Mouse (Mus musculus) left cerebral cortex, adult 6 months (tissue): ENCODE data around the gene Gtpbp1. TPM values are rescaled to one million over a fixed set of nuclear protein-coding genes. Genes with fewer than 3 reads are reported as not detected.

Experiments used
- long read RNA-seq, 2 experiments: library from polyadenylated mRNA; unstranded; transcript quantifications; one replicate each; pipeline ENCODE4 v2.0.0; 2019 to 2020
- polyA plus RNA-seq: library from polyadenylated mRNA; unstranded; fragments of <200 nt; fragmentation: Nextera tagmentation; gene quantifications from 2 replicates; pipeline ENCODE4 v1.2.3, GENCODE M21; 2021

The Gtpbp1 gene
- 10.1 and 14.0 TPM in 2 replicates for polyA plus RNA-seq
- long read RNA-seq, experiment 1, partial matches to known transcripts = 8 of 14 reads
- long read RNA-seq, experiment 1, other reads (novel, unspliced or antisense) = 3 of 14 reads
- long read RNA-seq, experiment 2, partial matches to known transcripts = 11 of 15 reads
- long read RNA-seq, experiment 2, other reads (novel, unspliced or antisense) = 1 of 15 reads

DNA sequence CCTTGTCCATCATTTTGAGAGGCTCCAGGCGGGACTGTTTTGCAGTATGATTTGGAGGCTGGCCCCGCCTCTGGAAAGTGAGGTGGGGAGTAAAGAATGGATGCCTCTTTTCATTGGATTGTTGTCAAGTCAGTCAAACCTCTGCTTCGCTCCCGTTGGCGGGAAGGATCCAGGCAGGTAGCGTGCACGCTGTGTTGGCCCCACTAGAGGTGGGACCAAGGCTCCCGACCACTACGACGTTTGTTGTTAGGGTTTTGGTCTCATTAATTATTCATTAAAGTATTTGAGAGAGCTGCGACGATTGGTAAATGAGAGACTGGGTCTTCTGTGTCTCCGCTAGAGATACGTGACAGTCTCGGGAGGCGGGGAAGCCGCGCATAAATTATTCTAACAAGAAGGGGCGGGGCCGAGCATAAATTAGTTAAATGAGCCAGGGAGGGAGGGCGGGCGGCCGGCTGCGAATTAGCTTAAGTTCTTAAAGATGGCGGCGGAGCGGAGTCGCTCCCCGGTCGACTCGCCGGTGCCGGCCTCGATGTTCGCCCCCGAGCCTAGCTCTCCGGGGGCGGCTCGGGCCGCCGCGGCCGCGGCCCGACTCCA lies at the start of gene Gtpbp1:
Gene Gtpbp1, plus strand, starts transcription at position 420 of the 597 bp plus-strand sequence.

DNA sequence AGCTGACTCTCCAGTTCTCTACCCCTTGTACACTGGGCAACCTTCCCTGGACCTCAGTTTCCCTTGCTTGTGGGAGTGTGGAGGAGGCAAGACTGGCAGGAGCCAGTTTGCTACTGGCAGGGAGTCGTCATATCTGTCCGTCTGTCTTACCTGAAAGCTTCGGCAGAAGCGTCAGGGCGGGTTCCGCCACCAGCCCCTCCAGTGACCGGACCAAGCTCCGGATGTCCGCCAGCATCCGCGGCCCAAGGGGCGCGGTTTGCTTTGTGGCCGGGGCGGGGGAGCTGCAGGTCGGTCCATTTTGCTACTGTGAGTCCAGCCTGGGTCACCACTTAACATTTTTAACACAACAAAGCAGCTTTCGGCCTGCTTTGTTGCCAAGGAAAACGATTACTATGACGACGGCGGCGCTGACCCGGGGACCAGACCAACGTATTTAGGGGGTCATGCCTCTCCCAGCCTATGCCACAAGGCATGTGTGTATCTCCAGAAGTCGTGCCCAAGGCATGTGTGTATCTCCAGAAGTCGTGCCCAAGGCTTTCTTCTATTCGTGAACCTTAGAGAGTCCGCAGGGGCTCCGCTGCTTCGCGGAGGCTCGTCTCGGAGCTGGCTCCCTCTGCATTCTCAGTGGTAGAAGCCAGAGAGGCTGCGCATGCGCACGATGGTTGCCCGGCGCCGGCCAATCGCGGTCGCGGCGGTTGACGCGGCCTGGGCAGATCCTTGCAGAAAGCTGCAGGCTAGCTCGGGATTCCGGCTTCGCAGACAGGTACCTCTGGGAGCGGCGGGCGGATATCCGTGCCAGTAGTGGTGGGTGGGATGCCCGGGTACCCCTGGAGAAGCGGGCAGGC lies 31.9 kb upstream of the Gtpbp1 start, which contains the start of the genes Fam227a and Cby1:
Gene Fam227a, minus strand, starts transcription at position 426 of the 845 bp plus-strand sequence.
Gene Cby1, plus strand, starts transcription at position 669 of the 845 bp plus-strand sequence.

GRCm38 (mm10) chr15:79670249-79670971 lies 20.2 kb upstream of the Gtpbp1 start, which contains the start of gene Tomm22:
Gene Tomm22, plus strand, starts transcription at chr15:79670861.

GRCm38 (mm10) chr15:79687646-79688267 lies 2.9 kb upstream of the Gtpbp1 start, which contains the start of gene Josd1:
Gene Josd1, minus strand, starts transcription at chr15:79687919.

GRCm38 (mm10) chr15:79741921-79742705 lies 51.5 kb downstream of the Gtpbp1 start, which contains the start of gene Sun2:
Gene Sun2, minus strand, starts transcription at chr15:79742536.

Other genes with a start within 250 kb of the Gtpbp1 start
- gene Csnk1e, start 235.3 kb upstream of the Gtpbp1 start, polyA plus RNA-seq = 31.5 and 64.5 TPM in 2 replicates
- gene Kcnj4, start 185.6 kb upstream of the Gtpbp1 start, polyA plus RNA-seq = 6.1 and 10.7 TPM in 2 replicates
- 1.2 and 1.5 TPM in 2 replicates for gene Kdelr3, start 174.4 kb upstream of the Gtpbp1 start, polyA plus RNA-seq
- 10.6 and 17.0 TPM in 2 replicates for gene Ddx17, start 144.1 kb upstream of the Gtpbp1 start, polyA plus RNA-seq
- gene Dmc1, start 85.7 kb upstream of the Gtpbp1 start, polyA plus RNA-seq = 0.06 TPM in 1 of 2 replicates, not detected in the other
- 0.44 and 0.55 TPM in 2 replicates for gene Fam227a, start 31.9 kb upstream of the Gtpbp1 start, polyA plus RNA-seq
- gene Cby1, start 31.6 kb upstream of the Gtpbp1 start, polyA plus RNA-seq = 75.7 and 77.3 TPM in 2 replicates
- gene Tomm22, start 20.0 kb upstream of the Gtpbp1 start, polyA plus RNA-seq = 175 and 186 TPM in 2 replicates
- 6.9 and 13.9 TPM in 2 replicates for gene Josd1, start 2.9 kb upstream of the Gtpbp1 start, polyA plus RNA-seq
- gene Sun2, start 51.7 kb downstream of the Gtpbp1 start, polyA plus RNA-seq = 9.8 and 17.3 TPM in 2 replicates
- 102 and 105 TPM in 2 replicates for gene Dnal4, start 87.0 kb downstream of the Gtpbp1 start, polyA plus RNA-seq
- gene Nptxr, start 113.9 kb downstream of the Gtpbp1 start, polyA plus RNA-seq = 49.2 and 208 TPM in 2 replicates
- gene Npcd, start 143.4 kb downstream of the Gtpbp1 start, polyA plus RNA-seq = 1.3 and 23.2 TPM in 2 replicates
- gene Cbx6, start 143.8 kb downstream of the Gtpbp1 start, polyA plus RNA-seq = 45.3 and 76.5 TPM in 2 replicates
- gene Apobec3, start 200.8 kb downstream of the Gtpbp1 start, polyA plus RNA-seq = 1.9 and 3.0 TPM in 2 replicates